Mouse (Mus musculus) thymus, postnatal 36 days (tissue): ENCODE results near the gene Tmed4.
A peak's percentile ranks its signal among the peaks of the same experiment; 100 is the strongest.

ENCODE experiments used
- DNase-seq, 2 experiments: peaks; one replicate each; pipeline ENCODE4 v3.0.0; 2022; ENCODE audit warnings: mixed read lengths in 2 of 2

The Tmed4 gene

GRCm38 (mm10) chr11:6274387-6275093 is at the start of gene Tmed4:
TSS of gene Tmed4 (minus strand) at chr11:6274870.
- DNase-seq = peak; percentile 98

GRCm38 (mm10) chr11:6323348-6323747 is 48.7 kb upstream of the Tmed4 start:
- no peak for DNase-seq

- no peak for DNase-seq
Observed at GRCm38 (mm10) chr11:6322086-6322485, 47.4 kb upstream of the Tmed4 start.

GRCm38 (mm10) chr11:6319374-6319773 is 44.7 kb upstream of the Tmed4 start:
- DNase-seq = no peak

GRCm38 (mm10) chr11:6318559-6318958 is 43.9 kb upstream of the Tmed4 start:
- DNase-seq = no peak

DNA sequence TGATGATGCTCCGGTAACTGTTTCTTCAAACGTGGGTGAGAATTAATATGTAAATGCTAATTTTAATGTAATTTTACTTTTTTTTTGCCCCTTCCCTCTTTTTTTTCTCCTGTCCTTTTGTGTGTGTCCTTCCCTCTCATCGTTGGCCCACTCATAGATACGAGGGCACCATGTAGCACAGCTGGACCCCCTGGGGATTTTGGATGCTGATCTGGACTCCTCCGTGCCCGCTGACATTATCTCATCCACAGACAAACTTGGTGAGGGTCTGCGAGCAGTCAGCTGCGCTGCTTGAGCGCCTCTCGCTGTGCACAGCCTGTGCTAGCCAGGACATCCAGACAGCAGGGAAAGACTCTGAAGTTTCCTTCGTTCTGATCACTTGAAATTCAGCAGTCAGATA is 42.2 kb upstream of the Tmed4 start:
- no peak for DNase-seq

- DNase-seq = no peak
Observed at GRCm38 (mm10) chr11:6313874-6314406, 39.3 kb upstream of the Tmed4 start.

GRCm38 (mm10) chr11:6308181-6308580 is 33.5 kb upstream of the Tmed4 start:
- no peak for DNase-seq

GRCm38 (mm10) chr11:6305943-6306430 is 31.3 kb upstream of the Tmed4 start:
- no peak for DNase-seq

GRCm38 (mm10) chr11:6302793-6303192 is 28.1 kb upstream of the Tmed4 start:
- no peak for DNase-seq

- DNase-seq = no peak
Observed at GRCm38 (mm10) chr11:6299435-6299834, 24.8 kb upstream of the Tmed4 start.

GRCm38 (mm10) chr11:6296077-6296476 is 21.4 kb upstream of the Tmed4 start:
- DNase-seq = no peak

DNA sequence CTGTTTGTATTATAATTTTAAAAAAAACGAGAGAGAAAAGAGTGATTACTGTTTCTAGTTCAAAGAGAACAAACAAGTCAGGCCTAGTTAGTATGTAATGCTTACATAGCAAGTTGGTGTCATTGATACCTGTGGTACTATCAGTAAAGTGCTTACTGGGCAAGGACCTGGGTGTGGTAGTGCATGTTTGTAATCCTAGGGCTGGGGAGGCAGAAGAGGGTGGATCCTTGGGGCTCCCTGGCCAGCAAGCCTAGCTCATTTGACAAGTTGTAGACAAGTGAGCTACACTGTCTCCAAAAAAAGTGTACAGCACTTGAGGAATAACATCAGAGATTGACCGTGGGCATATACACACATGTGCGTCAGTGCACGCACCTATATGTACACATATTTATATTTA is 20.0 kb upstream of the Tmed4 start:
- DNase-seq = no peak

- DNase-seq = no peak
Observed at GRCm38 (mm10) chr11:6293601-6294000, 18.9 kb upstream of the Tmed4 start.

DNA sequence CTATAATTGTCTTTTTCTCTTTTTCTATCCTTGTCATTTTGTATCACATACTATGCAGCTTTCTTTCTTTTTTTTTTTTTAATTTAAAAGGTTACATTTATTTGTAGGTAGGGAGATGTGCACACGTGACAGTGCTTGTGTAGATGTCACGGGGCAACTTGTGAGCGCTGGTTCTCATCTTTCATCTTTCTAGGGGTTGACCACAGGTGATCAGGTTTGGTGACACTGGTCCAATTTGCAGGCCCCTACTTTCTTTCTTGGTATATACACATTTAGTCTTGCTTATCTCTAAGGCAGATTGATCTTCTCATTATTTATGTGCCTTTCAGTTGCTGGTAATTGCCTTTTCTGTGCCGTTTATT is 18.3 kb upstream of the Tmed4 start:
- no peak for DNase-seq

DNA sequence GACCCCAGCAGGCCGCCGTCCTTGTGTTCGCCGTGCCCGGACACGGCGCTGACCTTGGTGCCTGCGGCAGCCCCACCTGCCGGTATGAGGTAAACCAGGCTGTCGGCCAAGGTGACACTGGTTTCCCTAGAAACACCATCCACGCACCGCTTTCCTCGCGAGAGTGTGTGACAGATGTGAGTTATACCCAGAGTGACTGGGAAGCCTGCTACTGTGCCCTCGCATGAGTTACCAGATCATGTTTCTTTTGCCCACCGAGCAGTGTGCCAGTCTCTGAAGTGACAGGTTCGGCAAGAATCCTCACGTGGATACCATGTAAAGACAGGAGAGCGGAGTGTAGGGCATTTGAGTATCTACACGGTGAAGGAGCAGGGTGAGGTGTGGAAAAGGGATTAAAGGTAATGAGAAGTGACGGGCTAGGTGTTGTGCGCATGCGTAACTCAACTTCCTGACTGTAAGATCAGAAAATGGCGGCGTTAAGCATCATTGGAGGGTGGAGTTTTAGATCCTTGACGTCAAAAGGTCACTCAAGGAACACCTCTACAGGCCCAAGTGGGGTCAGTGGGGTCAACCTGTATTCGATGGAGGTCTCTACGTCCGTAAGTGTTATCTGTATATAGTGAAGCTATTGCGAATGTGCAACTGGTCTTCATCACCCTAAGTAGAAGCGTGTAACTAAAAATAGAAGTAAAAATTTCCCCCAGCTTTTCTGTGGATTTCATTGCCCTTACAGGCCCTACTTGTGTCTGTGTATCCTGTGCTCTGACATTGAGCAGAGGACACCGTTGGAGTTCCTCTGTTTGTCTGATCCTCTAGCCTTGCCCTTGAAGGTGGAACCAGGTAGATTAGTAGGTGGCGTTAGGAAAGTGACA is 17.7 kb upstream of the Tmed4 start:
- DNase-seq = no peak

DNA sequence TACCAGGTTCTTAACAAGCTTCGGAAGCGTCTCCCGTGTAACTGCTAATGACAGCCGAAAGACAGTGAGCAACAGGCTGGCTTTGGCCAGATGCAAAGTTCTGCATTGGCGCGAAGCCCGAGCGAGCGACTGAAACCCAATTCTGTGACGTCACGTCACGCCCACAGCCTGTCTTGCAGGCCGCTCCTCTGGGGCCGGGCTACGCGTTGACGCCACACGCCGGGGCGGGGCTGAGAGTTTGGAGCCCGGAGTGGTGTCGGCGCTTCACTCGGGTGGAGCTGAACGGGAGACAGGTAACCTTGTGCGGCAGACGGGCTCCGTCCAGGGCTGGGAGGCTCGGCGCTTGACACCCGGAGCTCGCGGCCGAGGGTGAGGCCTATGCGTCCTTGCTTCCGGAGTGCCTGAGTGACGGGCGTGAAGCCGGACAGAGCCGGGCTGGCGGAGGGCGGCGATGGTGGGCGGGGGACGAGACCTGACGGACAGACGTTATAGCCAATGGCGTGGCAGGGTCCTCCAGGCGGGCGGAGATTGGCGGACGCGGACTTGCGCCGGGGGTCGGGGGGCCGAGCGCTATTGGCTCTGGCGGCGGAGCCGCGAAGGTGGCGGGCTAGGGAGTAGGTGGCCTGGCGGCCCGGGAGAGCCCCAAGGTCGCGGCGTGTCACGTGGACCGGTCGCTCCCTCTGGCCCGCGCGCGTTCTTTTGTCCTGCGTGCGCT is 16.9 kb upstream of the Tmed4 start, which contains the start of gene Ogdh:
Gene Ogdh, plus strand, starts transcription at position 233 of the 715 bp plus-strand sequence.
- DNase-seq = peak; percentile 98 to 99

DNA sequence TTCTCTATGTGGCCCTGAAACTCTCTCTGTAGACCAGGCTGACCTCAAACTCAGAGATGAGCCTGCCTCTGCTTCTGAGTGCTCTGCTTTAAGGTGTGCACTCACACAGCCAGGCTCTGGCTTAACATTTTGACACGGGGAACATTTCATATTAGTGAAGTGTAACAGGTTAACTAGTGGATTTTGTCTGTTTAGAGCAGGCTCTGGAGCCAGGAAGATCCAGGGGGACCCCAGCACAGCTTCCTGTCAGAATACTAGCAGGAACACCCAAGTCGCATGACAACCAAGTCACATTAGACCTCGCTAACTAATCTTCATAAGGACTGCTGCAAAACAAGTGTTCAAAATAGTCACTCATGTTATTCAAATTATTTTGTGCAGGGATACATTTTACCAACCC is 16.2 kb upstream of the Tmed4 start:
- no peak for DNase-seq

- no peak for DNase-seq
Observed at GRCm38 (mm10) chr11:6290138-6290537, 15.5 kb upstream of the Tmed4 start.

- no peak for DNase-seq
Observed at GRCm38 (mm10) chr11:6282940-6283339, 8.3 kb upstream of the Tmed4 start.

- no peak for DNase-seq
Observed at GRCm38 (mm10) chr11:6276466-6276865, 1.8 kb upstream of the Tmed4 start.

GRCm38 (mm10) chr11:6275094-6275484 is 419 bp upstream of the Tmed4 start:
- DNase-seq = no peak

GRCm38 (mm10) chr11:6273607-6274006 is 1.1 kb downstream of the Tmed4 start:
- no peak for DNase-seq
